Mouse (Mus musculus): ENCODE measurements around the gene Apopt1. TPM values are rescaled to one million over a fixed set of nuclear protein-coding genes. Genes with fewer than 3 reads are reported as not detected.
A peak's percentile ranks its signal among the peaks of the same experiment; 100 is the strongest.

Apopt1 gene
- polyA plus RNA-seq (2015; fragmentation: Nextera tagmentation; extraction: Ambion mirVana), result 52.3 and 56.8 TPM in 2 replicates

GRCm38 (mm10) chr12:111713004-111713651, at the start of gene Apopt1, which contains the start of gene Bag5:
Gene Apopt1, plus strand, starts transcription at chr12:111713261.
Gene Bag5, minus strand, starts transcription at chr12:111713257.
- Histone ChIP-seq H3K4me2 (ENCODE audit: low read length) (peak within 1 kb of the TSS; percentile 83), H3K36me3 (ENCODE audit: control insufficient read depth, insufficient read depth, low read length) (peaks cover 20% of the 10 kb centered on the region), H3K4me1 (ENCODE audit: control insufficient read depth, insufficient read depth, low read length) (peaks cover 20% of the 10 kb centered on the region), H3K27ac (ENCODE audit: low read length) (peak within 1 kb of the TSS; percentile 91), H3K9me3 (replicated peaks; ENCODE audit: control insufficient read depth, low read length, poor library complexity, severe bottlenecking) (no peaks in the 10 kb centered on the region), H3K27me3 (ENCODE audit: control insufficient read depth, insufficient read depth, low read depth, low read length) (no peaks in the 10 kb centered on the region), H3K4me3 (ENCODE audit: low read depth, low read length) (peak within 1 kb of the TSS; percentile 100), H3K9ac (ENCODE audit: low read depth, low read length) (peak within 1 kb of the TSS; percentile 95)
- under 1% methylated on average over 70 of the region's 86 CpGs for WGBS
- ATAC-seq, result peak; percentile 96

- Histone ChIP-seq H3K27ac (ENCODE audit: low read length) (no peak overlapping the region), H3K36me3 (ENCODE audit: control insufficient read depth, insufficient read depth, low read length) (no peaks in the 10 kb centered on the region), H3K9me3 (replicated peaks; ENCODE audit: control insufficient read depth, low read length, poor library complexity, severe bottlenecking) (no peaks in the 10 kb centered on the region), H3K4me2 (ENCODE audit: low read length) (no peak overlapping the region), H3K27me3 (ENCODE audit: control insufficient read depth, insufficient read depth, low read depth, low read length) (no peaks in the 10 kb centered on the region), H3K4me1 (ENCODE audit: control insufficient read depth, insufficient read depth, low read length) (peaks cover 8% of the 10 kb centered on the region), H3K4me3 (ENCODE audit: low read depth, low read length) (no peak overlapping the region), H3K9ac (ENCODE audit: low read depth, low read length) (0 out of 2 replicates have a peak overlapping the region, but pooled peaks have one; percentile 22)
- ATAC-seq, result no peak
- 40% methylated on average over 6 of the region's 6 CpGs for WGBS
Observed at GRCm38 (mm10) chr12:111664144-111664634, 48.9 kb upstream of the Apopt1 start.

GRCm38 (mm10) chr12:111665041-111665880, 47.8 kb upstream of the Apopt1 start:
- 82% methylated on average over 13 of the region's 13 CpGs for WGBS
- H3K9ac ChIP-seq (ENCODE audit: low read depth, low read length), result no peak overlapping the region
- H3K4me3 ChIP-seq (ENCODE audit: low read depth, low read length), result no peak overlapping the region
- H3K27me3 ChIP-seq (ENCODE audit: control insufficient read depth, insufficient read depth, low read depth, low read length), result no peaks in the 10 kb centered on the region
- H3K4me2 ChIP-seq (ENCODE audit: low read length), result no peak overlapping the region
- H3K36me3 ChIP-seq (ENCODE audit: control insufficient read depth, insufficient read depth, low read length), result no peaks in the 10 kb centered on the region
- ATAC-seq, result no peak
- H3K27ac ChIP-seq (ENCODE audit: low read length), result no peak overlapping the region
- peaks cover 18% of the 10 kb centered on the region for H3K4me1 ChIP-seq (ENCODE audit: control insufficient read depth, insufficient read depth, low read length)
- H3K9me3 ChIP-seq (replicated peaks; ENCODE audit: control insufficient read depth, low read length, poor library complexity, severe bottlenecking), result no peaks in the 10 kb centered on the region

- Histone ChIP-seq H3K4me2 (ENCODE audit: low read length) (no peak overlapping the region), H3K27me3 (ENCODE audit: control insufficient read depth, insufficient read depth, low read depth, low read length) (no peaks in the 10 kb centered on the region), H3K4me1 (ENCODE audit: control insufficient read depth, insufficient read depth, low read length) (peaks cover 22% of the 10 kb centered on the region), H3K4me3 (ENCODE audit: low read depth, low read length) (no peak overlapping the region), H3K36me3 (ENCODE audit: control insufficient read depth, insufficient read depth, low read length) (no peaks in the 10 kb centered on the region), H3K9me3 (replicated peaks; ENCODE audit: control insufficient read depth, low read length, poor library complexity, severe bottlenecking) (no peaks in the 10 kb centered on the region), H3K27ac (ENCODE audit: low read length) (no peak overlapping the region), H3K9ac (ENCODE audit: low read depth, low read length) (no peak overlapping the region)
- WGBS, result 83% methylated on average over 13 of the region's 13 CpGs
- ATAC-seq, result no peak
Observed at GRCm38 (mm10) chr12:111666380-111666779, 46.7 kb upstream of the Apopt1 start.

GRCm38 (mm10) chr12:111667421-111667820, 45.6 kb upstream of the Apopt1 start:
- Histone ChIP-seq H3K27ac (ENCODE audit: low read length) (no peak overlapping the region; the same call in 1 of the 2 replicates), H3K4me1 (ENCODE audit: control insufficient read depth, insufficient read depth, low read length) (peaks cover 22% of the 10 kb centered on the region), H3K27me3 (ENCODE audit: control insufficient read depth, insufficient read depth, low read depth, low read length) (no peaks in the 10 kb centered on the region), H3K9ac (ENCODE audit: low read depth, low read length) (no peak overlapping the region), H3K36me3 (ENCODE audit: control insufficient read depth, insufficient read depth, low read length) (no peaks in the 10 kb centered on the region), H3K9me3 (replicated peaks; ENCODE audit: control insufficient read depth, low read length, poor library complexity, severe bottlenecking) (no peaks in the 10 kb centered on the region), H3K4me3 (ENCODE audit: low read depth, low read length) (no peak overlapping the region), H3K4me2 (ENCODE audit: low read length) (no peak overlapping the region)
- 94% methylated on average over 5 of the region's 5 CpGs for WGBS
- no peak for ATAC-seq

GRCm38 (mm10) chr12:111668457-111668912, 44.6 kb upstream of the Apopt1 start:
- peak overlapping the region; percentile 81 for H3K27ac ChIP-seq (ENCODE audit: low read length)
- H3K9me3 ChIP-seq (replicated peaks; ENCODE audit: control insufficient read depth, low read length, poor library complexity, severe bottlenecking), result no peaks in the 10 kb centered on the region
- peak; percentile 33; the same call in 1 of the 2 replicates for ATAC-seq
- peak overlapping the region; percentile 83 for H3K4me2 ChIP-seq (ENCODE audit: low read length)
- peak overlapping the region; percentile 48 for H3K9ac ChIP-seq (ENCODE audit: low read depth, low read length)
- H3K4me3 ChIP-seq (ENCODE audit: low read depth, low read length), result peak overlapping the region; percentile 95; the same call in 1 of the 2 replicates
- peaks cover 29% of the 10 kb centered on the region for H3K4me1 ChIP-seq (ENCODE audit: control insufficient read depth, insufficient read depth, low read length)
- WGBS, result 2% methylated on average over 8 of the region's 8 CpGs
- H3K36me3 ChIP-seq (ENCODE audit: control insufficient read depth, insufficient read depth, low read length), result no peaks in the 10 kb centered on the region
- no peaks in the 10 kb centered on the region for H3K27me3 ChIP-seq (ENCODE audit: control insufficient read depth, insufficient read depth, low read depth, low read length)

GRCm38 (mm10) chr12:111669000-111669788, 43.9 kb upstream of the Apopt1 start:
- Histone ChIP-seq H3K4me2 (ENCODE audit: low read length) (peak overlapping the region; percentile 83), H3K27ac (ENCODE audit: low read length) (peak overlapping the region; percentile 81), H3K36me3 (ENCODE audit: control insufficient read depth, insufficient read depth, low read length) (no peaks in the 10 kb centered on the region), H3K9ac (ENCODE audit: low read depth, low read length) (peak overlapping the region; percentile 99), H3K9me3 (replicated peaks; ENCODE audit: control insufficient read depth, low read length, poor library complexity, severe bottlenecking) (no peaks in the 10 kb centered on the region), H3K4me3 (ENCODE audit: low read depth, low read length) (peak overlapping the region; percentile 95), H3K4me1 (ENCODE audit: control insufficient read depth, insufficient read depth, low read length) (peaks cover 29% of the 10 kb centered on the region), H3K27me3 (ENCODE audit: control insufficient read depth, insufficient read depth, low read depth, low read length) (no peaks in the 10 kb centered on the region)
- WGBS, result 44% methylated on average over 23 of the region's 23 CpGs
- ATAC-seq, result no peak

- 32% methylated on average over 8 of the region's 8 CpGs for WGBS
- peaks cover 29% of the 10 kb centered on the region for H3K4me1 ChIP-seq (ENCODE audit: control insufficient read depth, insufficient read depth, low read length)
Observed at GRCm38 (mm10) chr12:111669961-111670360, 43.1 kb upstream of the Apopt1 start.

More at GRCm38 (mm10) chr12:111669961-111670360, 43.1 kb upstream of the Apopt1 start:
- H3K27ac ChIP-seq (ENCODE audit: low read length), result no peak overlapping the region
- no peaks in the 10 kb centered on the region for H3K36me3 ChIP-seq (ENCODE audit: control insufficient read depth, insufficient read depth, low read length)
- H3K4me2 ChIP-seq (ENCODE audit: low read length), result peak overlapping the region; percentile 83
- H3K9me3 ChIP-seq (replicated peaks; ENCODE audit: control insufficient read depth, low read length, poor library complexity, severe bottlenecking), result no peaks in the 10 kb centered on the region
- H3K27me3 ChIP-seq (ENCODE audit: control insufficient read depth, insufficient read depth, low read depth, low read length), result no peaks in the 10 kb centered on the region
- ATAC-seq, result no peak
- peak overlapping the region; percentile 99 for H3K9ac ChIP-seq (ENCODE audit: low read depth, low read length)
- H3K4me3 ChIP-seq (ENCODE audit: low read depth, low read length), result peak overlapping the region; percentile 95
